Mouse (Mus musculus): ENCODE data around the gene Cep95.
A peak's percentile ranks its signal among the peaks of the same experiment; 100 is the strongest.

Cep95 gene

GRCm38 (mm10) chr11:106814601-106815320 is 25.7 kb downstream of the Cep95 start:
- DNase-seq (ENCODE audit: low spot score in 2 of 2) = no peak

- no peak for DNase-seq (ENCODE audit: low spot score in 2 of 2)
Observed at GRCm38 (mm10) chr11:106815331-106815730, 26.3 kb downstream of the Cep95 start.

- DNase-seq (ENCODE audit: low spot score in 2 of 2) = no peak
Observed at GRCm38 (mm10) chr11:106815761-106816160, 26.7 kb downstream of the Cep95 start.

- no peak for DNase-seq (ENCODE audit: low spot score in 2 of 2)
Observed at GRCm38 (mm10) chr11:106816316-106816715, 27.3 kb downstream of the Cep95 start.

- DNase-seq (ENCODE audit: low spot score in 2 of 2) = no peak
Observed at GRCm38 (mm10) chr11:106817156-106817555, 28.1 kb downstream of the Cep95 start.

- no peak for DNase-seq (ENCODE audit: low spot score in 2 of 2)
Observed at GRCm38 (mm10) chr11:106817808-106818207, 28.8 kb downstream of the Cep95 start.

- DNase-seq (ENCODE audit: low spot score in 2 of 2) = no peak
Observed at GRCm38 (mm10) chr11:106818341-106818740, 29.3 kb downstream of the Cep95 start.

- no peak for DNase-seq (ENCODE audit: low spot score in 2 of 2)
Observed at GRCm38 (mm10) chr11:106819595-106819994, 30.5 kb downstream of the Cep95 start.

GRCm38 (mm10) chr11:106820252-106820651 is 31.2 kb downstream of the Cep95 start:
- no peak for DNase-seq (ENCODE audit: low spot score in 2 of 2)

- DNase-seq (ENCODE audit: low spot score in 2 of 2) = peak; percentile 43 to 47
Observed at GRCm38 (mm10) chr11:106820972-106821371, 31.9 kb downstream of the Cep95 start.

- DNase-seq (ENCODE audit: low spot score in 2 of 2) = no peak
Observed at GRCm38 (mm10) chr11:106821397-106821796, 32.3 kb downstream of the Cep95 start.

- no peak for DNase-seq (ENCODE audit: low spot score in 2 of 2)
Observed at GRCm38 (mm10) chr11:106822491-106822890, 33.4 kb downstream of the Cep95 start.

GRCm38 (mm10) chr11:106822911-106823310 is 33.9 kb downstream of the Cep95 start:
- no peak for DNase-seq (ENCODE audit: low spot score in 2 of 2)

GRCm38 (mm10) chr11:106823741-106824140 is 34.7 kb downstream of the Cep95 start:
- no peak for DNase-seq (ENCODE audit: low spot score in 2 of 2)

- no peak for DNase-seq (ENCODE audit: low spot score in 2 of 2)
Observed at GRCm38 (mm10) chr11:106824403-106824802, 35.4 kb downstream of the Cep95 start.

GRCm38 (mm10) chr11:106828079-106828478 is 39.0 kb downstream of the Cep95 start:
- no peak for DNase-seq (ENCODE audit: low spot score in 2 of 2)

GRCm38 (mm10) chr11:106842002-106842401 is 53.0 kb downstream of the Cep95 start:
- DNase-seq (ENCODE audit: low spot score in 2 of 2) = no peak

GRCm38 (mm10) chr11:106851438-106851837 is 62.4 kb downstream of the Cep95 start:
- DNase-seq (ENCODE audit: low spot score in 2 of 2) = no peak
